Mouse (Mus musculus): Measurements from ENCODE around the gene Trpc5os.

The Trpc5os gene

GRCm38 (mm10) chrX:144456281-144456680 lies at the start of gene Trpc5os:
Trpc5os (plus strand) TSS chrX:144456581.
- in situ Hi-C loops (cut with MboI, MseI) = no loop called here

- in situ Hi-C loops (cut with MboI, MseI) = loop anchor here (25.0 kb wide), 1 partner anchor 929 kb away; the partner anchor contains the start of gene Lhfpl1
These were observed 48.3 kb upstream of the Trpc5os start for GRCm38 (mm10) chrX:144408036-144408435.

GRCm38 (mm10) chrX:144420259-144420658 lies 36.1 kb upstream of the Trpc5os start:
- in situ Hi-C loops (cut with MboI, MseI) = loop anchor here (25.0 kb wide), 1 partner anchor 917 kb away; the partner anchor contains the start of gene Lhfpl1

GRCm38 (mm10) chrX:144421091-144421490 lies 35.3 kb upstream of the Trpc5os start:
- in situ Hi-C loops (cut with MboI, MseI) = loop anchor here (25.0 kb wide), 1 partner anchor 916 kb away; the partner anchor contains the start of gene Lhfpl1

- in situ Hi-C loops (cut with MboI, MseI) = loop anchor here (25.0 kb wide), 1 partner anchor 913 kb away; the partner anchor contains the start of gene Lhfpl1
These were observed 32.5 kb upstream of the Trpc5os start for GRCm38 (mm10) chrX:144423848-144424247.

GRCm38 (mm10) chrX:144464416-144464815 lies 8.0 kb downstream of the Trpc5os start:
- in situ Hi-C loops (cut with MboI, MseI) = no loop called here

- in situ Hi-C loops (cut with MboI, MseI) = no loop called here
These were observed 35.0 kb downstream of the Trpc5os start for GRCm38 (mm10) chrX:144491394-144491793.

GRCm38 (mm10) chrX:144523239-144523638 lies 66.9 kb downstream of the Trpc5os start:
- in situ Hi-C loops (cut with MboI, MseI) = no loop called here

- in situ Hi-C loops (cut with MboI, MseI) = no loop called here
These were observed 69.7 kb downstream of the Trpc5os start for GRCm38 (mm10) chrX:144526042-144526441.

All from regulatory T cell (primary cell).